Mouse (Mus musculus) midbrain, embryonic 14.5 days (tissue): ENCODE measurements around the gene Cobll1. TPM values are rescaled to one million over a fixed set of nuclear protein-coding genes. Genes with fewer than 3 reads are reported as not detected.

Source experiments
- ATAC-seq: fragments of 200-750 bp; cut with Nextera tagmentation; 2 replicates; pipeline ENCODE4 v1.8.0; 2017; ENCODE audit warnings: moderate number of reproducible peaks, moderate library complexity; ENCODE audit not compliant: low FRiP score, low TSS enrichment
- DNase-seq: peaks from one replicate; pipeline ENCODE4 v3.0.0-alpha.2; 2015
- H3K27ac ChIP-seq: fragments of 300-500 bp; sonication (generic); replicated peaks from 2 replicates; pipeline ENCODE4 v1.5.1; 2014; ENCODE audit warnings: mild to moderate bottlenecking, low read depth, low read length, moderate library complexity
- H3K27me3 ChIP-seq: fragments of 300-500 bp; sonication (generic); 2 replicates; pipeline ENCODE4 v1.6.1; 2014; ENCODE audit warnings: low read length, control low read depth, mixed read lengths; ENCODE audit not compliant: control insufficient read depth, insufficient read depth
- H3K36me3 ChIP-seq: fragments of 300-500 bp; sonication (generic); 2 replicates; pipeline ENCODE4 v1.6.1; 2014; ENCODE audit warnings: low read length, control low read depth; ENCODE audit not compliant: control insufficient read depth, insufficient read depth
- H3K4me1 ChIP-seq: fragments of 300-500 bp; sonication (generic); 2 replicates; pipeline ENCODE4 v1.6.1; 2014; ENCODE audit warnings: mild to moderate bottlenecking, antibody characterized with exemption, low read length, control low read depth; ENCODE audit not compliant: control insufficient read depth, insufficient read depth
- H3K4me2 ChIP-seq: fragments of 300-500 bp; sonication (generic); 2 replicates; pipeline ENCODE4 v1.6.1; 2014; ENCODE audit warnings: mild to moderate bottlenecking, low read length, moderate library complexity
- H3K4me3 ChIP-seq: fragments of 300-500 bp; sonication (generic); replicated peaks from 2 replicates; pipeline ENCODE4 v1.5.1; 2014; ENCODE audit warnings: low read depth, low read length
- H3K9ac ChIP-seq: fragments of 300-500 bp; sonication (generic); replicated peaks from 2 replicates; pipeline ENCODE4 v1.6.1; 2014; ENCODE audit warnings: mild to moderate bottlenecking, low read length, moderate library complexity
- H3K9me3 ChIP-seq: fragments of 300-500 bp; sonication (generic); 2 replicates; pipeline ENCODE4 v1.6.1; 2016; ENCODE audit warnings: low read length, control low read depth, mixed read lengths; ENCODE audit not compliant: control insufficient read depth
- WGBS: fragments of 180-500 bp; shearing (Covaris S2); extraction: QIAGEN DNeasy Blood & Tissue Kit; methylation state at CpG from one replicate; pipeline ENCODE4 v1.1.7; 2014; 5-methylcytosine and 5-hydroxymethylcytosine counted together
- polyA plus RNA-seq: library from polyadenylated mRNA; unstranded; fragments of >200 nt; fragmentation: Nextera tagmentation; extraction: Ambion mirVana; gene quantifications from 2 replicates; pipeline ENCODE4 v1.2.1, GENCODE M21; 2014

Gene Cobll1
- polyA plus RNA-seq, 1 experiment from 2014 or later = 3.5 TPM

DNA sequence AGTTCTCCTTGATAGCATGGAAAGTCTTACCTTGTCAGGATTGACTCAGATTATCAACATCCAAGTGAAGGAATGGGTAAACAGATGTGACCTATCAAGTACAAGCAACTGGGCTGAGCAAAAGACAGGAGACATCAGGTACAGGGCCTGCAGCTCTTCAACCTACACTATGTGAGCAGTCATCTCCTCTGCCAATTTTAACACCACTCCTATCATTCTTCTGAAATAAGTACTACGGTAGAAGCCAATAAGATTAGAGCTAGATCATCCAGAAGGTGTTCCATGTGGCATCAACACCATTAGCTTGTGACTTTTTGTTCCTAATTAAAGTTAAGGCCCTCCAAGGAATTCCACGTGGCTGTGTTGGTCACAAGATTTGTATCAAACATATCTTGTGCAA, 121.3 kb downstream of the Cobll1 start:
- H3K4me1 ChIP-seq = no peaks in the 10 kb centered on the region
- 90% methylated on average over 2 of the region's 2 CpGs for WGBS
- DNase-seq = no peak
- no peak for ATAC-seq
- H3K4me3 ChIP-seq = no peak overlapping the region
- H3K36me3 ChIP-seq = no peaks in the 10 kb centered on the region
- no peak overlapping the region for H3K9ac ChIP-seq
- H3K27me3 ChIP-seq = no peaks in the 10 kb centered on the region
- H3K9me3 ChIP-seq = no peaks in the 10 kb centered on the region
- no peak overlapping the region for H3K4me2 ChIP-seq
- no peak overlapping the region for H3K27ac ChIP-seq

DNA sequence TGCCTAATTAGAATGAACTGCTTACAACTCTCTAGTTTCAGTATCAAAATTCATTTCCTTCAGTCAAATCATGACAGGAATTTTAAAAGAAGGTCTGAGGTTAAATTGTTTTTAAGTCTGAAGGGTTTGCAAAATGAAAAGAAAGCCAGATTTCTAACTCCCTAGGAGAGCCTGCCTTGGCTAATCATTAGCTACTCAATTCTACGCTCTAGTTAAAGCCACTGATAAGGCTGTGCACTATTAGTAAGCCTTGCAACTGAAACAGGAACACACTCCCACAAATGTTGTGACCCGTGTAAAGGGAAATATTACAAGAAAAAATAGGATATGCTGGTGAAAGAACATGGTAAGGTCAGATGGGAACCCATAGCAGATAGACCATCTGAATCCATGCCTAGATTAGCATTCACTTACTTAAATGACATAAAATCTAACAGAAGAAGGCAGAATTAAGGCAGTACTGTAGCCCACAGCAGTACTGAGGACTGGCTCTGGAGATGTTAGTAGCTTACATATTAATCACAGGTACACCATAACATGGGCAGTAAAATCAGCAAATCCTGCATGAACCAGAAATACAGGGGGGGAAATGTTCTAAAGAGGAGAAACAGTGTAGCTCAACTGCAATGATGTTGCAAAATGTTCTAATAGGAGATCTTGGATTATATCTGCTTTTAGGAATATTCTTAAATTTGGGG, 122.6 kb downstream of the Cobll1 start:
- Histone ChIP-seq H3K9ac (no peak overlapping the region), H3K27me3 (no peaks in the 10 kb centered on the region), H3K4me3 (no peak overlapping the region), H3K4me1 (no peaks in the 10 kb centered on the region), H3K4me2 (no peak overlapping the region), H3K27ac (no peak overlapping the region), H3K36me3 (no peaks in the 10 kb centered on the region), H3K9me3 (no peaks in the 10 kb centered on the region)
- 89% methylated on average over 2 of the region's 2 CpGs for WGBS
- no peak for ATAC-seq
- no peak for DNase-seq

DNA sequence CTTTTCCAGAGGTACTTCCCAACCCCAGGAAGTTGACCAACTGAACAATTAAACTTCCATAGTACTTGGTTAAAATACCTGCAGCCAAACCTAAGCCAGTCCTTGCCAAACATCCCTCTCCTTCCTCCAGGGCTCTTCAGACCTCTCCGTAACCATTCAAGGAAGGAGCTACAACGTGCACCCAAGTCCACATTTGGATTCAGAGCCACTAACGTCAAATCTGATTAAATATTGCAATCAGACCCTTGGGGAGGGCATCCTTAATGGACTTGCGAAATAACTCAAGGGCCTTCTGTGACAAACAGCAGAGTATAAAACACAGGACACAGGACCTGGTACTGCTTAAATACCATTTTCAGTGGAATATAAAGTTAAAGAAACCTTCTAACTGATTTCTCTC, 126.0 kb downstream of the Cobll1 start:
- Histone ChIP-seq H3K4me1 (no peaks in the 10 kb centered on the region), H3K9ac (no peak overlapping the region), H3K9me3 (no peaks in the 10 kb centered on the region), H3K27me3 (no peaks in the 10 kb centered on the region), H3K27ac (no peak overlapping the region), H3K4me3 (no peak overlapping the region), H3K36me3 (no peaks in the 10 kb centered on the region), H3K4me2 (no peak overlapping the region)
- WGBS = 86% methylated on average over 4 of the region's 4 CpGs
- ATAC-seq = no peak
- DNase-seq = no peak

DNA sequence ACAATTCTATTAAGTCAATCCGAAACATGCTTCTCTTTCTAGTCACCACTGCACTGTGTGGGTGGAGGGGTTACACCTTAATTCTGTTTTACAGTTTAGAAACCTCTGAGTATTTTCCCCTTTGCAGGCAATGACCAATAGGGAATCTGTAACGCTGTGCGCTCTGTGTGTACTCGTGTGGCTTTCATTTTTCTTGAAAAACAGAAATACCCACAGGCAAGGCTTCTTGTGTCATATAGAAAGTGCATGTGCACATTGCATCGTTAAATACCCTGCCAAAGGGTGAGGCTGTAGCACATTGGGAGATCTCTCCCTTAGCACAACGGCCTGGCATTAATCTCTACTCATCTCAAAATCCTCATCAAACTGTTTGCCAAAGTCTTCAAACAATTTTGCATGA, 134.6 kb downstream of the Cobll1 start:
- H3K9me3 ChIP-seq = no peaks in the 10 kb centered on the region
- H3K27ac ChIP-seq = no peak overlapping the region
- DNase-seq (no peak), ATAC-seq (no peak)
- H3K36me3 ChIP-seq = no peaks in the 10 kb centered on the region
- 85% methylated on average over 6 of the region's 6 CpGs for WGBS
- H3K4me3 ChIP-seq = no peak overlapping the region
- no peak overlapping the region for H3K9ac ChIP-seq
- H3K4me2 ChIP-seq = no peak overlapping the region
- no peaks in the 10 kb centered on the region for H3K4me1 ChIP-seq
- H3K27me3 ChIP-seq = no peaks in the 10 kb centered on the region

DNA sequence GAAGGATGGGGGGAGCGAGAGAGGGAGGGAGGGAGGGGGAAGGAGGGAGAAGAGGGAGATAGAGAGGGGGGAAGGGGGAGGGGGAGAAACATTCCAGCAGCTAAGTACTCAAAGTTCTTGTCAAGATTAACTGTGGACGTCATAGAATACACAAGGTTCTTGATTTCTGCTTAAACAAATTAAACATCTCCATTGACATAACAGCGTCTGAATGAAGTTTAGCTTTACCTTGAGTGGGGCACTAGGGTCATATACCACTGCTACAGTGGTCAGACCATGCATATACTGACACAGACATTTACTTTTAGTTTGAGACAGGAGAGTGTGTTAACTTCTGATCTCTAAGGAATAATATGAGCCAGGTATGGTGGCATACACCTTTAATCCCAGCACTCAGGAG, 135.4 kb downstream of the Cobll1 start:
- no peak for ATAC-seq
- H3K4me1 ChIP-seq = no peaks in the 10 kb centered on the region
- no peaks in the 10 kb centered on the region for H3K9me3 ChIP-seq
- H3K36me3 ChIP-seq = no peaks in the 10 kb centered on the region
- no peak overlapping the region for H3K4me2 ChIP-seq
- no peak for DNase-seq
- H3K4me3 ChIP-seq = no peak overlapping the region
- H3K27me3 ChIP-seq = no peaks in the 10 kb centered on the region
- WGBS = 78% methylated on average over 3 of the region's 3 CpGs
- H3K9ac ChIP-seq = no peak overlapping the region
- no peak overlapping the region for H3K27ac ChIP-seq

DNA sequence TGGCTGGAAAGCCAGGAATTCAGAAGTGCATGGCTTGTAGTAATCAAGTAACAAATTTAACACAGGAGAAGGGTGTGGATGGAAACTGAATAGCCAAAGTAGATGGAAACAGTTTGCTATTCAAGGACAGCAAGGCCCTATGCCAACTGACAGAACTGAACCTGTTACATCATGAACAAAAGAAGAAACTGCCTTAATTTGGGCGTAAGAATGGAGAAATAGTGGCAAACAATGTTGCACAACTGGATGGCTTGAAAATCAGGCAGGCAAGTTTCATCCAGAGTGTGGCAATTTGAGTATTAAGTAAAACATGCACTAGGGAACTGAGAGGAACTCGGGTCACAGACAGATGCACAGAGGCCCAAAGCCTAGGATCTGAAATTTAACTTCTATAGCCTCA, 137.8 kb downstream of the Cobll1 start:
- no peak overlapping the region for H3K4me2 ChIP-seq
- DNase-seq (no peak), ATAC-seq (no peak)
- 85% methylated on average over 2 of the region's 2 CpGs for WGBS
- H3K4me3 ChIP-seq = no peak overlapping the region
- no peaks in the 10 kb centered on the region for H3K4me1 ChIP-seq
- H3K9ac ChIP-seq = no peak overlapping the region
- no peaks in the 10 kb centered on the region for H3K9me3 ChIP-seq
- H3K27me3 ChIP-seq = no peaks in the 10 kb centered on the region
- H3K27ac ChIP-seq = no peak overlapping the region
- H3K36me3 ChIP-seq = no peaks in the 10 kb centered on the region

DNA sequence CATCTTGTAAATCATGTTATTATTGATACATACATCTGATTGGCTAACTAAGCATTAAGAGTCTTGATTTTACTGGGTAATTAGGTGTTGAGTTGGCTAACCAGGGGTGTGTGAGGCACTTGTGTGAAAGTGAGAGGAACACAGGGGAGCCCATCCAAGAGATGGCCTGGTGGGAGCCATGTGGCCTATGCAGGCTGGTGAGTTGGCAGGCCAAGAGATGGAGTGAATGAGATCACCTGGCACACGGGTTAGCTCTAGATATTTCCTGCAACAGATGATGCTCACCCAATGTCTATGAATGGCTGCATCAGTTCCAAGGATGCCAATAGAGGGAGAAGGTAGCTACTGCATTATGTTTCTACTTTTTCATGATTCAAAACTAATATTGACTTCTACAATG, 139.2 kb downstream of the Cobll1 start:
- Histone ChIP-seq H3K4me1 (no peaks in the 10 kb centered on the region), H3K27ac (no peak overlapping the region), H3K36me3 (no peaks in the 10 kb centered on the region), H3K4me2 (no peak overlapping the region), H3K9ac (no peak overlapping the region), H3K9me3 (no peaks in the 10 kb centered on the region), H3K4me3 (no peak overlapping the region), H3K27me3 (no peaks in the 10 kb centered on the region)
- ATAC-seq (no peak), DNase-seq (no peak)
- WGBS = 91% methylated on average over 1 of the region's 1 CpGs

DNA sequence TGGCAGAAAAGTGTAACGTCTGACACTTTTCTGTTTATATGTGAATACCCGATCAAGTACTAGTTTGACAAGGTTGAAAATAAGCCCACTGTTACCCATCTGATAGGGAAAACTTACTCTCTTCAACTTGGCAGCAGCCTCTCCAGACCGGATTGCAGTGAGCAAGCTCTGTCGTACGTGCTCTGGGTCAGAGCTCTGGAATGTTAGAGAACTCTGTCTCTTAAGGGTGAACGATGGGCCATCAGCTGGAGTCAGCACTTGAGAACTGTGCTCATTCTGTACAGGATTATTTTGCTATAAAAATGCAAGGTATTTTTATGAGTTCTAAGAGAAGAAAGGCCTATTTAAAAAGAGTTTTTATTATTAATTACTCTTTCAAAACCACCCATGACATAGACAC, 143.6 kb downstream of the Cobll1 start:
- Histone ChIP-seq H3K4me2 (no peak overlapping the region), H3K36me3 (no peaks in the 10 kb centered on the region), H3K9ac (no peak overlapping the region), H3K27ac (no peak overlapping the region), H3K4me1 (0 out of 2 replicates have a peak, but pooled peaks cover 2% of the 10 kb centered on the region), H3K27me3 (no peaks in the 10 kb centered on the region), H3K4me3 (no peak overlapping the region), H3K9me3 (no peaks in the 10 kb centered on the region)
- DNase-seq (no peak), ATAC-seq (no peak)
- 81% methylated on average over 6 of the region's 6 CpGs for WGBS

DNA sequence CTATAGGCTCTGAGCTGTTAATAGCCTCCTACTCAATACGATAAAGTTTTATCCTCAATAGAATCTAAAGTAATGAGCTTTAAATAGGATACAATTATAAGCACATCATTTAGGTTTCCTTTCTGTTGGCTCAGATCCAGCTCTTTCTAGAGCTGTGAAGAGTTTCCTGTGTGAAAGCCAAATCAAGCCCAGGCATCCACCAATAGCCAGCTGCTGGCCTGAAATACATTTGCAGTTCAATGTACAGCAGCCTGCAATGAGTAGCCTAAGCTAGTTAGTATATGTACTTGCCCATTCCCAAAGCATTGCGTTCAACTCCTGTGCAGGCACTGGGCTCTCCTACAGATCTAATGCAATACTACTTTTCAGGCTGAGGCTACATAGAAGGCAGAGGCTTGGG, 145.2 kb downstream of the Cobll1 start:
- Histone ChIP-seq H3K36me3 (no peaks in the 10 kb centered on the region), H3K4me2 (no peak overlapping the region), H3K9ac (no peak overlapping the region), H3K27ac (no peak overlapping the region), H3K4me1 (0 out of 2 replicates have a peak, but pooled peaks cover 2% of the 10 kb centered on the region), H3K27me3 (no peaks in the 10 kb centered on the region), H3K4me3 (no peak overlapping the region), H3K9me3 (no peaks in the 10 kb centered on the region)
- 85% methylated on average over 2 of the region's 2 CpGs for WGBS
- ATAC-seq (no peak), DNase-seq (peak; percentile 19)
